9 mouse cellular contexts compared by ENCODE assay signal in the genomic region with DNA sequence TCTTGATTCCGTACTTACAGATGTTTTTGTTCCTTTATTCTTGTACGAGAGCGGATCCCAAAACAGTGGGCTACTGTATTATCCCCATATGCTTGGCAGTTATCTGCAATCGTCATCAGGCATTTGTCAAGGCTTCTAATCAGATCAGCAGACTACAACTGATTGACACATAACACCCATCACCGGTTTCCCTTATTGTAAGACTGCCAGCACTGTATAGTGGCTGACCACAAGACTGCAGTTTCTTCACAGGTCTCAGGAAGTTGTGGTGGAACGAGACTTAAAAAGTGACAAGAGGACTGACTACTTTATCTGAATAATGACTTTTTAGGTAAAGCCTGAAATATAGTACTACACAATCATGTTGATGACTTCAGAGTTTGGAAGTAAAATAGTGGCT. TPM values are rescaled to one million over a fixed set of nuclear protein-coding genes. Genes with fewer than 3 reads are reported as not detected.
DNase-seq lines count a peak whose midpoint lies in the region; ATAC-seq lines count a peak whose summit lies in the region.
"Had no signal": no experiment of that assay in that cellular context is flagged by ENCODE, and none has a peak within 500 bp of the region (broad histone marks: within the 10 kb centered on the region; RNA-seq: fewer than 3 reads in every experiment).

No protein-coding gene starts in this region.

- intact Hi-C loops in left cerebral cortex, postnatal 36 days (cut with DNase I), result no loop called here

- no peak overlapping the region for H3K9ac ChIP-seq in limb, embryonic 11.5 days (ENCODE audit: low read length)

- WGBS in embryonic facial prominence, embryonic 10.5 days, result 69% methylated on average over 6 of the region's 6 CpGs
- WGBS in limb, embryonic 11.5 days, result 72% methylated on average over 6 of the region's 6 CpGs

- no peak for ATAC-seq in limb, embryonic 11.5 days (ENCODE audit: insufficient number of reproducible peaks, low FRiP score, low TSS enrichment, low read depth)

- peak overlapping the region; percentile 94 for H3K4me3 ChIP-seq in embryonic facial prominence, embryonic 10.5 days
- no peak overlapping the region for H3K4me3 ChIP-seq in limb, embryonic 11.5 days (ENCODE audit: low read depth, low read length)

- DNase-seq in retina, postnatal 1 day, result peak; percentile 21
- DNase-seq in retina, embryonic 14.5 days (ENCODE audit: low spot score), result no peak
- no peak for DNase-seq in embryonic facial prominence, embryonic 10.5 days (ENCODE audit: low spot score)
- DNase-seq in limb, embryonic 11.5 days (ENCODE audit: low spot score), result no peak
- peak; percentile 72 to 78 for DNase-seq in natural killer cell, adult 2 months (ENCODE audit: low spot score in 2 of 2)
- no peak for DNase-seq in left cerebral cortex, postnatal 36 days (ENCODE audit: low spot score in 2 of 2)
- no peak for DNase-seq in spleen, postnatal 4 days (ENCODE audit: low spot score in 2 of 2)
- no peak for DNase-seq in spleen, adult 18-20 months

- peaks cover 48% of the 10 kb centered on the region for H3K36me3 ChIP-seq in embryonic facial prominence, embryonic 10.5 days (replicated peaks)
- H3K36me3 ChIP-seq in limb, embryonic 11.5 days (ENCODE audit: control insufficient read depth, insufficient read depth, low read length), result no peaks in the 10 kb centered on the region

- H3K9me3 ChIP-seq in embryonic facial prominence, embryonic 10.5 days, result no peaks in the 10 kb centered on the region
- H3K9me3 ChIP-seq in limb, embryonic 11.5 days (ENCODE audit: control insufficient read depth, low read length), result no peaks in the 10 kb centered on the region

- peaks cover 25% of the 10 kb centered on the region for H3K4me1 ChIP-seq in embryonic facial prominence, embryonic 10.5 days
- peaks cover 6% of the 10 kb centered on the region for H3K4me1 ChIP-seq in limb, embryonic 11.5 days (ENCODE audit: control insufficient read depth, insufficient read depth, low read length)

- no peak overlapping the region for H3K27ac ChIP-seq in embryonic facial prominence, embryonic 10.5 days (replicated peaks)
- no peak overlapping the region for H3K27ac ChIP-seq in limb, embryonic 11.5 days (replicated peaks; ENCODE audit: low read depth, low read length)

- H3K4me2 ChIP-seq in limb, embryonic 11.5 days (ENCODE audit: low read depth, severe bottlenecking), result peak overlapping the region; percentile 85; the same call in 1 of the 2 replicates

- no peaks in the 10 kb centered on the region for H3K27me3 ChIP-seq in embryonic facial prominence, embryonic 10.5 days (replicated peaks; ENCODE audit: low read depth, poor library complexity, severe bottlenecking)
- H3K27me3 ChIP-seq in limb, embryonic 11.5 days (ENCODE audit: control insufficient read depth, insufficient read depth, low read length), result no peaks in the 10 kb centered on the region

RNA-seq across cellular contexts. Expression of gene Tmem251, which starts 1.3 kb away (rescaled TPM):
- 9.7 and 11.2 TPM in 2 replicates for polyA plus RNA-seq in embryonic facial prominence, embryonic 10.5 days (2016; fragmentation: Nextera tagmentation; extraction: Ambion mirVana)
- polyA plus RNA-seq in limb, embryonic 11.5 days (2014; fragmentation: Nextera tagmentation; extraction: Ambion mirVana), result 9.7 and 10.7 TPM in 2 replicates
- total RNA-seq in left cerebral cortex, postnatal 36 days (2021), result 1 to 10 TPM; 5.4 TPM

RNA-seq across cellular contexts. Expression of gene Moap1, which starts 1.4 kb away (rescaled TPM):
- polyA plus RNA-seq in embryonic facial prominence, embryonic 10.5 days (2016; fragmentation: Nextera tagmentation; extraction: Ambion mirVana), result 35.4 and 36.9 TPM in 2 replicates
- 33.9 and 36.2 TPM in 2 replicates for polyA plus RNA-seq in limb, embryonic 11.5 days (2014; fragmentation: Nextera tagmentation; extraction: Ambion mirVana)
- 10 to 100 TPM; 28.9 to 30.6 TPM for total RNA-seq in left cerebral cortex, postnatal 36 days (2021)

RNA-seq across cellular contexts. Expression of gene Gm28051, which starts 12.7 kb away (rescaled TPM):
- not detected in 2 replicates for polyA plus RNA-seq in embryonic facial prominence, embryonic 10.5 days (2016; fragmentation: Nextera tagmentation; extraction: Ambion mirVana)
- polyA plus RNA-seq in limb, embryonic 11.5 days (2014; fragmentation: Nextera tagmentation; extraction: Ambion mirVana), result 0.40 TPM in 1 of 2 replicates, not detected in the other
- total RNA-seq in left cerebral cortex, postnatal 36 days (2021), result not detected
- total RNA-seq: liver, adult 2 months had no signal
- polyA plus RNA-seq: liver, adult 2 months had no signal

RNA-seq across cellular contexts. Expression of gene Gon7, which starts 12.8 kb away (rescaled TPM):
- polyA plus RNA-seq in embryonic facial prominence, embryonic 10.5 days (2016; fragmentation: Nextera tagmentation; extraction: Ambion mirVana), result 49.3 and 53.7 TPM in 2 replicates
- polyA plus RNA-seq in limb, embryonic 11.5 days (2014; fragmentation: Nextera tagmentation; extraction: Ambion mirVana), result 43.7 and 43.9 TPM in 2 replicates
- 10 to 100 TPM; 12.7 to 14.5 TPM for total RNA-seq in left cerebral cortex, postnatal 36 days (2021)

RNA-seq across cellular contexts. Expression of gene Ubr7, which starts 12.9 kb away (rescaled TPM):
- polyA plus RNA-seq in embryonic facial prominence, embryonic 10.5 days (2016; fragmentation: Nextera tagmentation; extraction: Ambion mirVana), result 53.1 and 58.9 TPM in 2 replicates
- polyA plus RNA-seq in limb, embryonic 11.5 days (2014; fragmentation: Nextera tagmentation; extraction: Ambion mirVana), result 58.6 and 59.2 TPM in 2 replicates
- total RNA-seq in left cerebral cortex, postnatal 36 days (2021), result 10 to 100 TPM; 33.7 to 34.0 TPM

Comparison
In these comparisons a context has a peak if more than half of its experiments do, and no peak if none do; other contexts are left out.
1. DNase-seq: peak in retina, postnatal 1 day (single experiment) and natural killer cell, adult 2 months (2 of 2); none in retina, embryonic 14.5 days (single experiment), embryonic facial prominence, embryonic 10.5 days (single experiment), limb, embryonic 11.5 days (single experiment), left cerebral cortex, postnatal 36 days (0 of 2), spleen, postnatal 4 days (0 of 2) and spleen, adult 18-20 months (0 of 2).